Mouse (Mus musculus) stomach, embryonic 14.5 days (tissue): Measurements from ENCODE around the gene Dazap1. TPM values are rescaled to one million over a fixed set of nuclear protein-coding genes. Genes with fewer than 3 reads are reported as not detected.

Experiments used
- ATAC-seq: fragments of 200-750 bp; cut with Nextera tagmentation; 2 replicates; pipeline ENCODE4 v1.8.0; 2017; ENCODE audit warnings: low read depth, moderate TSS enrichment; ENCODE audit not compliant: insufficient number of reproducible peaks, insufficient read depth, low FRiP score
- H3K27ac ChIP-seq: fragments of 300-500 bp; sonication (generic); 2 replicates; pipeline ENCODE4 v1.5.1; 2014; ENCODE audit warnings: mild to moderate bottlenecking, low read length, moderate library complexity, mixed read lengths
- H3K27me3 ChIP-seq: fragments of 300-500 bp; sonication (generic); 2 replicates; pipeline ENCODE4 v1.6.1; 2014; ENCODE audit warnings: low read length, control low read depth, mixed read lengths; ENCODE audit not compliant: control insufficient read depth, insufficient read depth
- H3K36me3 ChIP-seq: fragments of 300-500 bp; sonication (generic); 2 replicates; pipeline ENCODE4 v1.6.1; 2014; ENCODE audit warnings: mild to moderate bottlenecking, control low read depth, low read length, moderate library complexity, mixed read lengths; ENCODE audit not compliant: control insufficient read depth, insufficient read depth
- H3K4me1 ChIP-seq: fragments of 300-500 bp; sonication (generic); 2 replicates; pipeline ENCODE4 v1.6.1; 2014; ENCODE audit warnings: low read length, control low read depth, mixed read lengths; ENCODE audit not compliant: control insufficient read depth, insufficient read depth
- H3K4me2 ChIP-seq: fragments of 300-500 bp; sonication (generic); replicated peaks from 2 replicates; pipeline ENCODE4 v1.6.1; 2014; ENCODE audit warnings: low read depth, low read length, control low read depth
- H3K4me3 ChIP-seq: fragments of 300-500 bp; sonication (generic); 2 replicates; pipeline ENCODE4 v1.5.1; 2014; ENCODE audit warnings: low read depth, low read length, control low read depth
- H3K9ac ChIP-seq: fragments of 300-500 bp; sonication (generic); replicated peaks from 2 replicates; pipeline ENCODE4 v1.6.1; 2014; ENCODE audit warnings: low read depth, mild to moderate bottlenecking, control low read depth, low read length, moderate library complexity, mixed read lengths
- H3K9me3 ChIP-seq: fragments of 300-500 bp; sonication (generic); 2 replicates; pipeline ENCODE4 v1.6.1; 2016; ENCODE audit warnings: low read depth, low read length, control low read depth; ENCODE audit not compliant: control insufficient read depth
- WGBS: fragments of 180-500 bp; shearing (Covaris S2); extraction: QIAGEN DNeasy Blood & Tissue Kit; methylation state at CpG from one replicate; pipeline ENCODE4 v1.1.7; 2014; 5-methylcytosine and 5-hydroxymethylcytosine counted together
- polyA plus RNA-seq: library from polyadenylated mRNA; unstranded; fragments of >200 nt; fragmentation: Nextera tagmentation; extraction: Ambion mirVana; gene quantifications from 2 replicates; pipeline ENCODE4 v1.2.1, GENCODE M21; 2014

The Dazap1 gene
- polyA plus RNA-seq, 1 experiment from 2014 or later: 51.3 TPM

- H3K4me1 ChIP-seq: peaks cover 16% of the 10 kb centered on the region
- peak overlapping the region; percentile 32 for H3K4me3 ChIP-seq
- H3K9ac ChIP-seq: peak overlapping the region; percentile 26
- H3K27ac ChIP-seq: peak overlapping the region; percentile 96
- H3K27me3 ChIP-seq: no peaks in the 10 kb centered on the region
- WGBS: 9% methylated on average over 19 of the region's 19 CpGs
- peaks cover 39% of the 10 kb centered on the region for H3K36me3 ChIP-seq
- ATAC-seq: no peak
- no peaks in the 10 kb centered on the region for H3K9me3 ChIP-seq
- H3K4me2 ChIP-seq: peak overlapping the region; percentile 83
Observed at GRCm38 (mm10) chr10:80259861-80260641, 1.2 kb upstream of the Dazap1 start.

GRCm38 (mm10) chr10:80261585-80261968 lies 291 bp downstream of the Dazap1 start:
- peak overlapping the region; percentile 83 for H3K4me2 ChIP-seq
- H3K9me3 ChIP-seq: no peaks in the 10 kb centered on the region
- peak overlapping the region; percentile 32 for H3K4me3 ChIP-seq
- H3K4me1 ChIP-seq: peaks cover 26% of the 10 kb centered on the region
- H3K9ac ChIP-seq: peak overlapping the region; percentile 41
- WGBS: under 1% methylated on average over 14 of the region's 14 CpGs
- ATAC-seq: peak; percentile 64
- peaks cover 24% of the 10 kb centered on the region for H3K36me3 ChIP-seq
- H3K27ac ChIP-seq: peak overlapping the region; percentile 96
- H3K27me3 ChIP-seq: no peaks in the 10 kb centered on the region

GRCm38 (mm10) chr10:80262169-80262568 lies 883 bp downstream of the Dazap1 start:
- peaks cover 18% of the 10 kb centered on the region; the same call in 1 of the 2 replicates for H3K36me3 ChIP-seq
- no peaks in the 10 kb centered on the region for H3K27me3 ChIP-seq
- peak overlapping the region; percentile 32; the same call in 1 of the 2 replicates for H3K4me3 ChIP-seq
- no peaks in the 10 kb centered on the region for H3K9me3 ChIP-seq
- ATAC-seq: no peak
- H3K4me1 ChIP-seq: peaks cover 31% of the 10 kb centered on the region
- H3K27ac ChIP-seq: peak overlapping the region; percentile 96
- WGBS: 71% methylated on average over 12 of the region's 12 CpGs
- peak overlapping the region; percentile 83 for H3K4me2 ChIP-seq
- no peak overlapping the region for H3K9ac ChIP-seq

- Histone ChIP-seq H3K27me3 (no peaks in the 10 kb centered on the region), H3K4me1 (peaks cover 38% of the 10 kb centered on the region), H3K4me3 (no peak overlapping the region), H3K9ac (no peak overlapping the region), H3K27ac (no peak overlapping the region), H3K9me3 (no peaks in the 10 kb centered on the region), H3K4me2 (no peak overlapping the region), H3K36me3 (peaks cover 19% of the 10 kb centered on the region; the same call in 1 of the 2 replicates)
- ATAC-seq: no peak
- WGBS: 88% methylated on average over 10 of the region's 10 CpGs
Observed at GRCm38 (mm10) chr10:80262776-80263365, 1.6 kb downstream of the Dazap1 start.

GRCm38 (mm10) chr10:80264341-80265148 lies 3.3 kb downstream of the Dazap1 start:
- Histone ChIP-seq H3K4me3 (peak overlapping the region; percentile 80), H3K4me2 (peak overlapping the region; percentile 81), H3K9me3 (no peaks in the 10 kb centered on the region), H3K27ac (peak overlapping the region; percentile 63), H3K9ac (peak overlapping the region; percentile 91), H3K36me3 (peaks cover 11% of the 10 kb centered on the region; the same call in 1 of the 2 replicates), H3K27me3 (no peaks in the 10 kb centered on the region), H3K4me1 (peaks cover 34% of the 10 kb centered on the region)
- ATAC-seq: peak; percentile 53
- 1% methylated on average over 73 of the region's 81 CpGs for whole genome bisulfite sequencing

GRCm38 (mm10) chr10:80265149-80265486 lies 3.8 kb downstream of the Dazap1 start:
- Histone ChIP-seq H3K9ac (peak overlapping the region; percentile 91), H3K36me3 (peaks cover 11% of the 10 kb centered on the region; the same call in 1 of the 2 replicates), H3K4me3 (peak overlapping the region; percentile 80), H3K27ac (peak overlapping the region; percentile 63), H3K27me3 (no peaks in the 10 kb centered on the region), H3K4me2 (peak overlapping the region; percentile 81), H3K4me1 (peaks cover 28% of the 10 kb centered on the region), H3K9me3 (no peaks in the 10 kb centered on the region)
- 2% methylated on average over 18 of the region's 18 CpGs for WGBS
- ATAC-seq: no peak

- Histone ChIP-seq H3K36me3 (peaks cover 29% of the 10 kb centered on the region), H3K9ac (no peak overlapping the region), H3K4me1 (peaks cover 25% of the 10 kb centered on the region), H3K27me3 (no peaks in the 10 kb centered on the region), H3K4me2 (no peak overlapping the region), H3K27ac (no peak overlapping the region), H3K4me3 (no peak overlapping the region), H3K9me3 (no peaks in the 10 kb centered on the region)
- ATAC-seq: no peak
- 83% methylated on average over 2 of the region's 2 CpGs for WGBS
Observed at GRCm38 (mm10) chr10:80270099-80270498, 8.8 kb downstream of the Dazap1 start.

- Histone ChIP-seq H3K9ac (no peak overlapping the region), H3K9me3 (no peaks in the 10 kb centered on the region), H3K4me1 (peaks cover 23% of the 10 kb centered on the region), H3K4me3 (no peak overlapping the region), H3K4me2 (no peak overlapping the region), H3K36me3 (peaks cover 31% of the 10 kb centered on the region), H3K27ac (no peak overlapping the region), H3K27me3 (no peaks in the 10 kb centered on the region)
- no peak for ATAC-seq
- 76% methylated on average over 6 of the region's 6 CpGs for WGBS
Observed at GRCm38 (mm10) chr10:80270734-80271181, 9.5 kb downstream of the Dazap1 start.
